Mouse (Mus musculus): ENCODE data around the gene B4galt4. TPM values are rescaled to one million over a fixed set of nuclear protein-coding genes. Genes with fewer than 3 reads are reported as not detected.
A peak's percentile ranks its signal among the peaks of the same experiment; 100 is the strongest.

The B4galt4 gene
- polyA plus RNA-seq, 1 experiment from 2014 or later = 27.4 TPM

GRCm38 (mm10) chr16:38729610-38730288 lies 12.3 kb upstream of the B4galt4 start:
- peak overlapping the region; percentile 16; the same call in 1 of the 2 replicates for H3K9ac ChIP-seq (ENCODE audit: low read length)
- H3K9me3 ChIP-seq (ENCODE audit: control insufficient read depth, low read length) = no peaks in the 10 kb centered on the region
- H3K4me2 ChIP-seq (ENCODE audit: low read length) = peak overlapping the region; percentile 45
- H3K27me3 ChIP-seq (ENCODE audit: control insufficient read depth, insufficient read depth, low read length) = no peaks in the 10 kb centered on the region
- H3K36me3 ChIP-seq (ENCODE audit: control insufficient read depth, insufficient read depth, low read length) = no peaks in the 10 kb centered on the region
- H3K4me3 ChIP-seq (ENCODE audit: control insufficient read depth in 1 of 2, insufficient read depth in 1 of 2, low read depth in 1 of 2, low read length in 2 of 2) = no peak overlapping the region
- peak; percentile 41 for ATAC-seq (ENCODE audit: insufficient number of reproducible peaks, insufficient read depth, low FRiP score, low read depth)
- peaks cover 3 to 5% of the 10 kb centered on the region in 2 experiments; a peak in 3 of 4 replicates for H3K4me1 ChIP-seq (ENCODE audit: control insufficient read depth in 2 of 2, insufficient read depth in 2 of 2, low read length in 2 of 2)
- 51% methylated on average over 15 of the region's 15 CpGs for WGBS
- H3K27ac ChIP-seq (replicated peaks in 1 of 2; ENCODE audit: control insufficient read depth in 1 of 2, insufficient read depth in 1 of 2, low read depth in 2 of 2, low read length in 2 of 2) = peak overlapping the region; percentile 75 to 76

DNA sequence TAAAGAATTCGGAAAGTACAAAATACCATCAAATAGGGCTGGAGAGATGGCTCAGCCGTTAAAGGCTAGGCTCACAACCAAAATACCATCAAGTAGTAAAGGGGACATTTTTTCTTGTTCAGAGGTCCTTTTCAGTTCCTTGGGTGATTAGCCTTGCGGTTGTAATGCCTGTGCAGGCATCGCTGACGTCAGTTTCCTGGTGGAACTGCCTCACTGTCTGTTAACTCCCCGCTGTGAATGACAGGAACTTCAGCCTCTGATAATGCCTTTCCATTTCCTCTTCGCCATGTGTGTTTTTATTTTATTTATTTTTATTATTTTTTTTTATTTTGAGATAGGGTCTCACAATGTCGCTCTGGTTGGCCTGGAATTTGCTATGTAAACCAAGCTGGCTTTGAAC lies 11.1 kb upstream of the B4galt4 start:
- Histone ChIP-seq H3K36me3 (ENCODE audit: control insufficient read depth, insufficient read depth, low read length) (no peaks in the 10 kb centered on the region), H3K4me3 (ENCODE audit: control insufficient read depth in 1 of 2, insufficient read depth in 1 of 2, low read depth in 1 of 2, low read length in 2 of 2) (no peak overlapping the region), H3K9me3 (ENCODE audit: control insufficient read depth, low read length) (no peaks in the 10 kb centered on the region), H3K9ac (ENCODE audit: low read length) (no peak overlapping the region; the same call in 1 of the 2 replicates), H3K4me1 (ENCODE audit: control insufficient read depth in 2 of 2, insufficient read depth in 2 of 2, low read length in 2 of 2) (peaks cover 0 to 5% of the 10 kb centered on the region in 2 experiments; a peak in 1 of 4 replicates), H3K4me2 (ENCODE audit: low read length) (peak overlapping the region; percentile 45), H3K27ac (replicated peaks in 1 of 2; ENCODE audit: control insufficient read depth in 1 of 2, insufficient read depth in 1 of 2, low read depth in 2 of 2, low read length in 2 of 2) (peak overlapping the region; percentile 57 to 76; a peak in 3 of 4 replicates), H3K27me3 (ENCODE audit: control insufficient read depth, insufficient read depth, low read length) (no peaks in the 10 kb centered on the region)
- 41% methylated on average over 8 of the region's 8 CpGs for WGBS
- ATAC-seq (ENCODE audit: insufficient number of reproducible peaks, insufficient read depth, low FRiP score, low read depth) = no peak

- ATAC-seq (ENCODE audit: insufficient number of reproducible peaks, insufficient read depth, low FRiP score, low read depth) = no peak
- peak overlapping the region; percentile 79 for H3K4me2 ChIP-seq (ENCODE audit: low read length)
- no peaks in the 10 kb centered on the region for H3K27me3 ChIP-seq (ENCODE audit: control insufficient read depth, insufficient read depth, low read length)
- H3K27ac ChIP-seq (replicated peaks in 1 of 2; ENCODE audit: control insufficient read depth in 1 of 2, insufficient read depth in 1 of 2, low read depth in 2 of 2, low read length in 2 of 2) = no peak overlapping the region
- WGBS = 73% methylated on average over 13 of the region's 13 CpGs
- H3K9me3 ChIP-seq (ENCODE audit: control insufficient read depth, low read length) = no peaks in the 10 kb centered on the region
- peak overlapping the region in 1 of 2 experiments; percentile 90; a peak in 3 of 4 replicates for H3K4me3 ChIP-seq (ENCODE audit: control insufficient read depth in 1 of 2, insufficient read depth in 1 of 2, low read depth in 1 of 2, low read length in 2 of 2)
- H3K9ac ChIP-seq (ENCODE audit: low read length) = peak overlapping the region; percentile 90
- H3K4me1 ChIP-seq (ENCODE audit: control insufficient read depth in 2 of 2, insufficient read depth in 2 of 2, low read length in 2 of 2) = peaks cover 0 to 2% of the 10 kb centered on the region in 2 experiments; a peak in 1 of 4 replicates
- H3K36me3 ChIP-seq (ENCODE audit: control insufficient read depth, insufficient read depth, low read length) = 0 out of 2 replicates have a peak, but pooled peaks cover 3% of the 10 kb centered on the region
Measured at GRCm38 (mm10) chr16:38741204-38741903, 710 bp upstream of the B4galt4 start.

DNA sequence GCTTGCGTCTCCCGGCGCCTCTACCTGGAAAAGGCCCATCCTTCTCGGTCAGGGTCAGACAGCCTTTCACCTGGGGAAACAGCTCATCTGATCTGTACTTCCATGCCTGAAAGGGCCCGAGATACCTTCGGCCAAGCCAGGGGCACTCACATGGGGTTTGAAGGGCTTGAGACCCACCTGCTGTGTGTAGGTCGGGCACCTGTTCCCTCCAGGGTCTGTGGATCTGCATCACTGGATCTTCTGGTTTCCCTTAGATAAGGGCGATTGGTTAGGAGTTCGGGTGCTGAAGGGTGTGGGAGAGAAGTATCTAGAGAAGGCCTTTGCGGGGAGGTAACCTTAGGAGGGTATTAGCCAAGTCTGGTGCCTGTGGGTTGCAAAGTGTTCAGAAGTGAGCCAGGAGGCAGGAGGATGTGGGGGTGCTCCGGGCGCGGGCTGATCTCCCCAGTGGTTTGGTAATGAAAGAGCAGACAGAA lies 631 bp downstream of the B4galt4 start:
- Histone ChIP-seq H3K4me3 (ENCODE audit: control insufficient read depth in 1 of 2, insufficient read depth in 1 of 2, low read depth in 1 of 2, low read length in 2 of 2) (peak overlapping the region; percentile 90 to 97), H3K27ac (replicated peaks in 1 of 2; ENCODE audit: control insufficient read depth in 1 of 2, insufficient read depth in 1 of 2, low read depth in 2 of 2, low read length in 2 of 2) (peak overlapping the region; percentile 73 to 83), H3K9me3 (ENCODE audit: control insufficient read depth, low read length) (no peaks in the 10 kb centered on the region), H3K27me3 (ENCODE audit: control insufficient read depth, insufficient read depth, low read length) (no peaks in the 10 kb centered on the region), H3K4me1 (ENCODE audit: control insufficient read depth in 2 of 2, insufficient read depth in 2 of 2, low read length in 2 of 2) (peaks cover 0 to 2% of the 10 kb centered on the region in 2 experiments; a peak in 1 of 4 replicates), H3K36me3 (ENCODE audit: control insufficient read depth, insufficient read depth, low read length) (0 out of 2 replicates have a peak, but pooled peaks cover 3% of the 10 kb centered on the region), H3K9ac (ENCODE audit: low read length) (peak overlapping the region; percentile 90), H3K4me2 (ENCODE audit: low read length) (peak overlapping the region; percentile 79)
- 2% methylated on average over 13 of the region's 13 CpGs for WGBS
- peak; percentile 57 for ATAC-seq (ENCODE audit: insufficient number of reproducible peaks, insufficient read depth, low FRiP score, low read depth)

GRCm38 (mm10) chr16:38743941-38744673 lies 2.0 kb downstream of the B4galt4 start:
- Histone ChIP-seq H3K9ac (ENCODE audit: low read length) (no peak overlapping the region), H3K4me1 (ENCODE audit: control insufficient read depth in 2 of 2, insufficient read depth in 2 of 2, low read length in 2 of 2) (peaks cover 0 to 2% of the 10 kb centered on the region in 2 experiments; a peak in 1 of 4 replicates), H3K9me3 (ENCODE audit: control insufficient read depth, low read length) (no peaks in the 10 kb centered on the region), H3K4me2 (ENCODE audit: low read length) (no peak overlapping the region), H3K27ac (replicated peaks in 1 of 2; ENCODE audit: control insufficient read depth in 1 of 2, insufficient read depth in 1 of 2, low read depth in 2 of 2, low read length in 2 of 2) (no peak overlapping the region), H3K36me3 (ENCODE audit: control insufficient read depth, insufficient read depth, low read length) (0 out of 2 replicates have a peak, but pooled peaks cover 3% of the 10 kb centered on the region), H3K27me3 (ENCODE audit: control insufficient read depth, insufficient read depth, low read length) (no peaks in the 10 kb centered on the region), H3K4me3 (ENCODE audit: control insufficient read depth in 1 of 2, insufficient read depth in 1 of 2, low read depth in 1 of 2, low read length in 2 of 2) (no peak overlapping the region)
- WGBS = 91% methylated on average over 10 of the region's 10 CpGs
- ATAC-seq (ENCODE audit: insufficient number of reproducible peaks, insufficient read depth, low FRiP score, low read depth) = no peak

- H3K27ac ChIP-seq (replicated peaks in 1 of 2; ENCODE audit: control insufficient read depth in 1 of 2, insufficient read depth in 1 of 2, low read depth in 2 of 2, low read length in 2 of 2) = no peak overlapping the region
- H3K4me3 ChIP-seq (ENCODE audit: control insufficient read depth in 1 of 2, insufficient read depth in 1 of 2, low read depth in 1 of 2, low read length in 2 of 2) = no peak overlapping the region
- H3K36me3 ChIP-seq (ENCODE audit: control insufficient read depth, insufficient read depth, low read length) = peaks cover 6% of the 10 kb centered on the region; the same call in 1 of the 2 replicates
- H3K27me3 ChIP-seq (ENCODE audit: control insufficient read depth, insufficient read depth, low read length) = no peaks in the 10 kb centered on the region
- ATAC-seq (ENCODE audit: insufficient number of reproducible peaks, insufficient read depth, low FRiP score, low read depth) = no peak
- H3K9ac ChIP-seq (ENCODE audit: low read length) = no peak overlapping the region
- no peaks in the 10 kb centered on the region for H3K9me3 ChIP-seq (ENCODE audit: control insufficient read depth, low read length)
- 65% methylated on average over 6 of the region's 6 CpGs for WGBS
- H3K4me2 ChIP-seq (ENCODE audit: low read length) = no peak overlapping the region
- peaks cover 5 to 14% of the 10 kb centered on the region in 2 experiments for H3K4me1 ChIP-seq (ENCODE audit: control insufficient read depth in 2 of 2, insufficient read depth in 2 of 2, low read length in 2 of 2)
Measured at GRCm38 (mm10) chr16:38750803-38751202, 8.7 kb downstream of the B4galt4 start.

DNA sequence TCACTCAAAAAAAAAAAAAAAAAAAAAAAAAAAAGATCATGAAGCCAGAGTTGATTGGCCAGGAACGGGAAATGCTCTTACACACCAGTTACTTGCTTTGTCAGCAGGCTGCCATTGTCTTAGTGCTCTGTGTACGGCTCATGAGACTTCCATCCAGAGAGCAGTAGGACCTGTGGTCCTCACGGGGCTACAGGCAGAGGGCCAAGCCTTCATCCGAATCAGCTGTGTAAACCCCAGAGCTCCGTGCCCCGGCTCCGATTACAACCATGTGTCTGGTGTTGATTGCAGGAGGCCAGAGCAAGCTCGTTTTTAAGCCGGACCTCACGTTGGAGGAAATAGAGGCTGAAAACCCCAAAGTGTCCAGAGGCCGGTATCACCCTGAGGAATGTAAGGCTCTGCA lies 11.6 kb downstream of the B4galt4 start:
- no peak overlapping the region for H3K4me3 ChIP-seq (ENCODE audit: control insufficient read depth in 1 of 2, insufficient read depth in 1 of 2, low read depth in 1 of 2, low read length in 2 of 2)
- 0 out of 4 replicates have a peak overlapping the region, but pooled peaks of 1 of the 2 experiments have one; percentile 3 for H3K27ac ChIP-seq (replicated peaks in 1 of 2; ENCODE audit: control insufficient read depth in 1 of 2, insufficient read depth in 1 of 2, low read depth in 2 of 2, low read length in 2 of 2)
- 41% methylated on average over 11 of the region's 11 CpGs for WGBS
- H3K4me1 ChIP-seq (ENCODE audit: control insufficient read depth in 2 of 2, insufficient read depth in 2 of 2, low read length in 2 of 2) = peaks cover 8 to 14% of the 10 kb centered on the region in 2 experiments
- H3K27me3 ChIP-seq (ENCODE audit: control insufficient read depth, insufficient read depth, low read length) = no peaks in the 10 kb centered on the region
- H3K9me3 ChIP-seq (ENCODE audit: control insufficient read depth, low read length) = no peaks in the 10 kb centered on the region
- peaks cover 19% of the 10 kb centered on the region for H3K36me3 ChIP-seq (ENCODE audit: control insufficient read depth, insufficient read depth, low read length)
- peak; percentile 60 for ATAC-seq (ENCODE audit: insufficient number of reproducible peaks, insufficient read depth, low FRiP score, low read depth)
- H3K4me2 ChIP-seq (ENCODE audit: low read length) = 0 out of 2 replicates have a peak overlapping the region, but pooled peaks have one; percentile 11
- no peak overlapping the region for H3K9ac ChIP-seq (ENCODE audit: low read length)
